Mouse (Mus musculus): Measurements from ENCODE around the gene Fat4. TPM values are rescaled to one million over a fixed set of nuclear protein-coding genes. Genes with fewer than 3 reads are reported as not detected.

The Fat4 gene
- polyA plus RNA-seq, 1 experiment: not detected

- TF ChIP-seq TAL1 (IDR thresholded peaks at IDR 0.05; ENCODE audit: low read length) (no peak), GATA1 (IDR thresholded peaks at IDR 0.05; ENCODE audit: low read length) (no peak)
These were observed 1.4 kb downstream of the Fat4 start for GRCm38 (mm10) chr3:38888111-38888510.

GRCm38 (mm10) chr3:38892791-38893224 is 6.1 kb downstream of the Fat4 start:
- H3K4me3 ChIP-seq (replicated peaks): no peak overlapping the region
- TF ChIP-seq TAL1 (IDR thresholded peaks at IDR 0.05; ENCODE audit: low read length) (no peak), GATA1 (IDR thresholded peaks at IDR 0.05; ENCODE audit: low read length) (no peak)

More at GRCm38 (mm10) chr3:38888111-38888510, 1.4 kb downstream of the Fat4 start:
- peak overlapping the region; percentile 16 for H3K4me3 ChIP-seq (replicated peaks)
- no peaks in the 10 kb centered on the region for H3K36me3 ChIP-seq (ENCODE audit: control insufficient read depth)
- peaks cover 56% of the 10 kb centered on the region for H3K27me3 ChIP-seq (ENCODE audit: control insufficient read depth)
- H3K4me1 ChIP-seq (ENCODE audit: control insufficient read depth): peaks cover 11% of the 10 kb centered on the region
- no peaks in the 10 kb centered on the region; the same call in 1 of the 2 replicates for H3K9me3 ChIP-seq (ENCODE audit: control insufficient read depth, low read length)

GRCm38 (mm10) chr3:38900839-38901238 is 14.1 kb downstream of the Fat4 start:
- Histone ChIP-seq H3K27me3 (ENCODE audit: control insufficient read depth) (no peaks in the 10 kb centered on the region), H3K4me3 (replicated peaks) (no peak overlapping the region), H3K9me3 (ENCODE audit: control insufficient read depth, low read length) (no peaks in the 10 kb centered on the region), H3K36me3 (ENCODE audit: control insufficient read depth) (no peaks in the 10 kb centered on the region), H3K4me1 (ENCODE audit: control insufficient read depth) (no peaks in the 10 kb centered on the region)
- no peak for TF ChIP-seq TAL1 (IDR thresholded peaks at IDR 0.05; ENCODE audit: low read length)
- TF ChIP-seq GATA1 (IDR thresholded peaks at IDR 0.05; ENCODE audit: low read length): no peak

More at GRCm38 (mm10) chr3:38892791-38893224, 6.1 kb downstream of the Fat4 start:
- Histone ChIP-seq H3K9me3 (ENCODE audit: control insufficient read depth, low read length) (no peaks in the 10 kb centered on the region; the same call in 1 of the 2 replicates), H3K27me3 (ENCODE audit: control insufficient read depth) (peaks cover 12% of the 10 kb centered on the region), H3K36me3 (ENCODE audit: control insufficient read depth) (no peaks in the 10 kb centered on the region), H3K4me1 (ENCODE audit: control insufficient read depth) (peaks cover 2% of the 10 kb centered on the region; the same call in 1 of the 2 replicates)

- Histone ChIP-seq H3K27me3 (ENCODE audit: control insufficient read depth) (no peaks in the 10 kb centered on the region), H3K9me3 (ENCODE audit: control insufficient read depth, low read length) (no peaks in the 10 kb centered on the region), H3K4me3 (replicated peaks) (no peak overlapping the region), H3K36me3 (ENCODE audit: control insufficient read depth) (no peaks in the 10 kb centered on the region), H3K4me1 (ENCODE audit: control insufficient read depth) (no peaks in the 10 kb centered on the region)
- TF ChIP-seq TAL1 (IDR thresholded peaks at IDR 0.05; ENCODE audit: low read length) (no peak), GATA1 (IDR thresholded peaks at IDR 0.05; ENCODE audit: low read length) (no peak)
These were observed 20.1 kb downstream of the Fat4 start for GRCm38 (mm10) chr3:38906832-38907231.

GRCm38 (mm10) chr3:38907676-38908425 is 21.1 kb downstream of the Fat4 start:
- Histone ChIP-seq H3K9me3 (ENCODE audit: control insufficient read depth, low read length) (no peaks in the 10 kb centered on the region), H3K4me3 (replicated peaks) (no peak overlapping the region)

GRCm38 (mm10) chr3:38908426-38909111 is 21.8 kb downstream of the Fat4 start:
- TF ChIP-seq TAL1 (IDR thresholded peaks at IDR 0.05; ENCODE audit: low read length) (no peak), GATA1 (IDR thresholded peaks at IDR 0.05; ENCODE audit: low read length) (no peak)
- Histone ChIP-seq H3K9me3 (ENCODE audit: control insufficient read depth, low read length) (no peaks in the 10 kb centered on the region), H3K4me1 (ENCODE audit: control insufficient read depth) (no peaks in the 10 kb centered on the region)

More at GRCm38 (mm10) chr3:38907676-38908425, 21.1 kb downstream of the Fat4 start:
- TF ChIP-seq TAL1 (IDR thresholded peaks at IDR 0.05; ENCODE audit: low read length) (no peak), GATA1 (IDR thresholded peaks at IDR 0.05; ENCODE audit: low read length) (no peak)
- Histone ChIP-seq H3K27me3 (ENCODE audit: control insufficient read depth) (no peaks in the 10 kb centered on the region), H3K36me3 (ENCODE audit: control insufficient read depth) (no peaks in the 10 kb centered on the region), H3K4me1 (ENCODE audit: control insufficient read depth) (no peaks in the 10 kb centered on the region)

GRCm38 (mm10) chr3:38912768-38913487 is 26.2 kb downstream of the Fat4 start:
- H3K27me3 ChIP-seq (ENCODE audit: control insufficient read depth): no peaks in the 10 kb centered on the region
- no peaks in the 10 kb centered on the region for H3K4me1 ChIP-seq (ENCODE audit: control insufficient read depth)
- TF ChIP-seq TAL1 (IDR thresholded peaks at IDR 0.05; ENCODE audit: low read length) (no peak), GATA1 (IDR thresholded peaks at IDR 0.05; ENCODE audit: low read length) (no peak)
- H3K9me3 ChIP-seq (ENCODE audit: control insufficient read depth, low read length): no peaks in the 10 kb centered on the region
- H3K36me3 ChIP-seq (ENCODE audit: control insufficient read depth): no peaks in the 10 kb centered on the region
- no peak overlapping the region for H3K4me3 ChIP-seq (replicated peaks)

More at GRCm38 (mm10) chr3:38908426-38909111, 21.8 kb downstream of the Fat4 start:
- H3K27me3 ChIP-seq (ENCODE audit: control insufficient read depth): no peaks in the 10 kb centered on the region
- H3K36me3 ChIP-seq (ENCODE audit: control insufficient read depth): no peaks in the 10 kb centered on the region
- no peak overlapping the region for H3K4me3 ChIP-seq (replicated peaks)

- Histone ChIP-seq H3K36me3 (ENCODE audit: control insufficient read depth) (no peaks in the 10 kb centered on the region), H3K4me1 (ENCODE audit: control insufficient read depth) (no peaks in the 10 kb centered on the region), H3K4me3 (replicated peaks) (no peak overlapping the region), H3K27me3 (ENCODE audit: control insufficient read depth) (no peaks in the 10 kb centered on the region), H3K9me3 (ENCODE audit: control insufficient read depth, low read length) (no peaks in the 10 kb centered on the region)
- TF ChIP-seq TAL1 (IDR thresholded peaks at IDR 0.05; ENCODE audit: low read length) (no peak), GATA1 (IDR thresholded peaks at IDR 0.05; ENCODE audit: low read length) (no peak)
These were observed 26.9 kb downstream of the Fat4 start for GRCm38 (mm10) chr3:38913488-38914105.

Measured in erythroblast, embryonic 14.5 days (primary cell).